Mouse (Mus musculus): ENCODE measurements around the gene Csf2rb2. TPM values are rescaled to one million over a fixed set of nuclear protein-coding genes. Genes with fewer than 3 reads are reported as not detected.

Csf2rb2 gene
- polyA plus RNA-seq, 1 experiment from 2014 or later = 0.20 TPM

- Histone ChIP-seq H3K4me1 (ENCODE audit: insufficient read depth) (0 out of 2 replicates have a peak, but pooled peaks cover 3% of the 10 kb centered on the region), H3K4me2 (no peak overlapping the region), H3K9ac (no peak overlapping the region), H3K36me3 (ENCODE audit: insufficient read depth) (no peaks in the 10 kb centered on the region), H3K4me3 (ENCODE audit: low read depth, low read length) (no peak overlapping the region), H3K27me3 (ENCODE audit: insufficient read depth, low read length) (no peaks in the 10 kb centered on the region), H3K27ac (ENCODE audit: low read depth) (no peak overlapping the region), H3K9me3 (ENCODE audit: low read depth, low read length) (no peaks in the 10 kb centered on the region)
- 73% methylated on average over 5 of the region's 5 CpGs for WGBS
- TF ChIP-seq CTCF (IDR thresholded peaks at IDR 0.05; ENCODE audit: low read depth) = no peak
- ATAC-seq (ENCODE audit: insufficient read depth) = no peak
- DNase-seq = no peak
Measured at GRCm38 (mm10) chr15:78287941-78288340, 17.6 kb downstream of the Csf2rb2 start.

- H3K36me3 ChIP-seq (ENCODE audit: insufficient read depth) = no peaks in the 10 kb centered on the region
- H3K9ac ChIP-seq = no peak overlapping the region
- H3K4me3 ChIP-seq (ENCODE audit: low read depth, low read length) = no peak overlapping the region
- no peak overlapping the region for H3K27ac ChIP-seq (ENCODE audit: low read depth)
- DNase-seq = no peak
- TF ChIP-seq CTCF (IDR thresholded peaks at IDR 0.05; ENCODE audit: low read depth) = no peak
- H3K9me3 ChIP-seq (ENCODE audit: low read depth, low read length) = no peaks in the 10 kb centered on the region
- H3K27me3 ChIP-seq (ENCODE audit: insufficient read depth, low read length) = no peaks in the 10 kb centered on the region
- ATAC-seq (ENCODE audit: insufficient read depth) = no peak
- no peaks in the 10 kb centered on the region for H3K4me1 ChIP-seq (ENCODE audit: insufficient read depth)
- 68% methylated on average over 2 of the region's 2 CpGs for WGBS
- H3K4me2 ChIP-seq = no peak overlapping the region
Measured at GRCm38 (mm10) chr15:78278308-78278707, 27.2 kb downstream of the Csf2rb2 start.

GRCm38 (mm10) chr15:78271208-78271607, 34.3 kb downstream of the Csf2rb2 start:
- DNase-seq = no peak
- Histone ChIP-seq H3K9ac (no peak overlapping the region), H3K4me3 (ENCODE audit: low read depth, low read length) (no peak overlapping the region), H3K9me3 (ENCODE audit: low read depth, low read length) (no peaks in the 10 kb centered on the region; the same call in 1 of the 2 replicates), H3K27ac (ENCODE audit: low read depth) (no peak overlapping the region), H3K4me2 (no peak overlapping the region), H3K27me3 (ENCODE audit: insufficient read depth, low read length) (no peaks in the 10 kb centered on the region), H3K4me1 (ENCODE audit: insufficient read depth) (no peaks in the 10 kb centered on the region), H3K36me3 (ENCODE audit: insufficient read depth) (no peaks in the 10 kb centered on the region)
- TF ChIP-seq CTCF (IDR thresholded peaks at IDR 0.05; ENCODE audit: low read depth) = no peak
- ATAC-seq (ENCODE audit: insufficient read depth) = no peak

DNA sequence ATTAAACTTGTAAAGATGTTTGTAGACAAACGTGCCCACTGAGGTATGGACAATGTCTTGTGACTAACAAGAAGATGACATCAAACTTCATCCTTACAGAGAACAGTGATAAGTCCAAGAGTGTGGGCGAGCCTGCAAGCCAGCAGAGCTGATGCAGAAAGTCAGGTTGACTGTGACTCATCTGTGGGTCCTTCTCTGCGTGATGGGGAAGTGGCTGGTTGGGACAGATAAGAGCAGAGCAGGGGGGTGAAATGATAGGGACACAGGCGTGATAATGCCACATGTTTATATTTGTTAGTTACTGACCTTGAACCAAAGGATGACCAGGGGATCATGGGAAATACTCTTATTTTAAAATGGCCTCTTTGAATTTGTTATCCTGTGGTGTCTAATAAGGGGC, 37.7 kb downstream of the Csf2rb2 start:
- no peak for DNase-seq
- no peak overlapping the region for H3K27ac ChIP-seq (ENCODE audit: low read depth)
- no peak overlapping the region for H3K4me2 ChIP-seq

DNA sequence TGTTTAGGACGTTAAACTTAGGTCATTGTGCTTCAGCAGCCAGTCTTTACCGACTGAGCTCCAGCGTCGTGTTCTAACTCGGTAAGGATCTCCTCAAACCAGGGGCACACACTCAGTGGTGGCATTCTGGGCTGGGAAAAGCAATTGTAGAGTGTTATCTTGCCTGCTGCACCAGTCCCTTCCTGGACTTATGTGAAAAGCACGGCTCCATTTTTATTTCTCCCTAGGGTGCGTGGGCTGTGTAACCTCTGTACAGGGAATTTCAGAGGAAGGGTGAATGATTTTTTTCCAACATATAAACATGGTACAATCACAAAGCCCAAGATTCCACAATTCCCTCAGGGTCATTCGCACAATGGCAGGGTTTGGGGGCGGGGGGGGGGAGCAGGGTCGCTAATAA, 38.1 kb downstream of the Csf2rb2 start:
- Histone ChIP-seq H3K27ac (ENCODE audit: low read depth) (no peak overlapping the region), H3K4me2 (no peak overlapping the region), H3K9ac (no peak overlapping the region), H3K4me3 (ENCODE audit: low read depth, low read length) (no peak overlapping the region), H3K9me3 (ENCODE audit: low read depth, low read length) (no peaks in the 10 kb centered on the region; the same call in 1 of the 2 replicates), H3K27me3 (ENCODE audit: insufficient read depth, low read length) (no peaks in the 10 kb centered on the region), H3K4me1 (ENCODE audit: insufficient read depth) (no peaks in the 10 kb centered on the region), H3K36me3 (ENCODE audit: insufficient read depth) (no peaks in the 10 kb centered on the region)
- ATAC-seq (ENCODE audit: insufficient read depth) (no peak), DNase-seq (no peak)
- TF ChIP-seq CTCF (IDR thresholded peaks at IDR 0.05; ENCODE audit: low read depth) = no peak
- WGBS = 79% methylated on average over 10 of the region's 10 CpGs

More for the DNA sequence above, 37.7 kb downstream of the Csf2rb2 start:
- Histone ChIP-seq H3K4me1 (ENCODE audit: insufficient read depth) (no peaks in the 10 kb centered on the region), H3K27me3 (ENCODE audit: insufficient read depth, low read length) (no peaks in the 10 kb centered on the region), H3K9me3 (ENCODE audit: low read depth, low read length) (no peaks in the 10 kb centered on the region; the same call in 1 of the 2 replicates), H3K9ac (no peak overlapping the region), H3K36me3 (ENCODE audit: insufficient read depth) (no peaks in the 10 kb centered on the region), H3K4me3 (ENCODE audit: low read depth, low read length) (no peak overlapping the region)
- 52% methylated on average over 4 of the region's 4 CpGs for WGBS
- no peak for ATAC-seq (ENCODE audit: insufficient read depth)
- no peak for TF ChIP-seq CTCF (IDR thresholded peaks at IDR 0.05; ENCODE audit: low read depth)

GRCm38 (mm10) chr15:78263286-78263685, 42.2 kb downstream of the Csf2rb2 start:
- no peak for ATAC-seq (ENCODE audit: insufficient read depth)
- Histone ChIP-seq H3K4me1 (ENCODE audit: insufficient read depth) (no peaks in the 10 kb centered on the region), H3K9me3 (ENCODE audit: low read depth, low read length) (no peaks in the 10 kb centered on the region), H3K36me3 (ENCODE audit: insufficient read depth) (no peaks in the 10 kb centered on the region), H3K9ac (no peak overlapping the region), H3K4me3 (ENCODE audit: low read depth, low read length) (no peak overlapping the region), H3K4me2 (no peak overlapping the region), H3K27ac (ENCODE audit: low read depth) (no peak overlapping the region), H3K27me3 (ENCODE audit: insufficient read depth, low read length) (no peaks in the 10 kb centered on the region)
- TF ChIP-seq CTCF (IDR thresholded peaks at IDR 0.05; ENCODE audit: low read depth) = no peak
- DNase-seq = no peak
- 68% methylated on average over 3 of the region's 3 CpGs for WGBS

DNA sequence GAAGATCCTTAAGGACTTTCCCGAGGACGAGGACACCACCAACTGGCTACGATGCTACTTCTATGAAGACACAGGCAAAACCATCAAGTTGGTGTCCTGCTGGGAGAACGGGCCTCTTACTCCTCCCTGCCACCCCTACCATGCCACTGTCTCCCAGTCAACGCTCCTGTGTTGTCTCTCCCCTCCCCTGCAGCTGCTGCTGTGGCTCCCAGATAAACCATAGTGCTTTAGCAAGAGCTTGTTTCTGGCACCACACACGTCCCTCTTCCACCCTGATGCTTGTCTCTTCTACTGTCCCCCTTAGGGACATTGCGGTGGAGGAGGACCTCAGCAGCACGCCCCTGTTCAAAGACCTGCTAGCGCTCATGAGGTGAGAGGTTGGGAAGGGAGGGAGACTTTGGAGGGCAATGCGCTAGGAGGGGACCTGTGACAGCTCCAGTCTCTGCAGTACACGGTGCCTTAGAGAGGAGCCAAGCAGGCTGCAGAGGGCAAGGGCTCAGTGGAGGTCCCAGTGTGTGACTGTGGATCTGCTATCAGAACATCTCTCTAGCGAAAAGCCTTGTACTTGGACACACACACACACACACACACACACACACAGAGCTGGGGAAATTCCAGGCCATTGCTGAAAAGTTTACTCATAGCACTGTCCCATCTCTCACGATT, 44.7 kb downstream of the Csf2rb2 start:
- Histone ChIP-seq H3K4me2 (no peak overlapping the region), H3K9me3 (ENCODE audit: low read depth, low read length) (no peaks in the 10 kb centered on the region), H3K4me3 (ENCODE audit: low read depth, low read length) (no peak overlapping the region), H3K4me1 (ENCODE audit: insufficient read depth) (no peaks in the 10 kb centered on the region), H3K27me3 (ENCODE audit: insufficient read depth, low read length) (no peaks in the 10 kb centered on the region), H3K9ac (no peak overlapping the region), H3K27ac (ENCODE audit: low read depth) (no peak overlapping the region), H3K36me3 (ENCODE audit: insufficient read depth) (no peaks in the 10 kb centered on the region)
- no peak for ATAC-seq (ENCODE audit: insufficient read depth)
- no peak for TF ChIP-seq CTCF (IDR thresholded peaks at IDR 0.05; ENCODE audit: low read depth)
- DNase-seq = no peak
- 49% methylated on average over 13 of the region's 13 CpGs for WGBS

Measured in lung, embryonic 14.5 days (tissue).